Mouse (Mus musculus) right cerebral cortex, postnatal 4 days (tissue): ENCODE measurements around the gene Cog3.

Source experiments
- DNase-seq: peaks from one replicate; pipeline ENCODE4 v3.0.0-alpha.2; 2022

The Cog3 gene

DNA sequence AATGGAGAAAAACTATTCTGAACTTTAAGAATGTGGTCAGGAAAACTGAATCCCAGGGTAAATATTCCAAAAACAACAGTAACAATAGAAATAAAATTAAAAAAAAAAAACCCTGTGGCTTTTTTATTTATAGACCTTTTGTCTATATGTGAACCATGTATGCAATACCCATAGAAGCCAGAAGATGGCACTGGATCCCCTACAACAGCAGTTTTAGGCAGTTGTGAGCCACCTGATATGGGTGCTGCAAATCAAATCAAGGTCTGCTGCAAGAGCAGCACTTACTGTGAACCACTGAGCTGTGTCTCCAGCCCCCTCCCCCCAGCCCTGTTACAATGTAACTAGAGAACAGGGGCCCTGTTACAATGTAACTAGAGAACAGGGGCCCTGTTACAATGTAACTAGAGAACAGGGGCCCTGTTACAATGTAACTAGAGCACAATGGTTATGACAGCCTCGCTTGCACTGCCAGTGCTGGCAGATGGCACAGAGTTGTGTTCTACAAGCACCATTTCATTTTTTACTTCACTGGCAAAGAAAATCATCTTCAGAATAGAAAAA, 85.2 kb downstream of the Cog3 start:
- no peak for DNase-seq

GRCm38 (mm10) chr14:75665430-75666180, 88.7 kb downstream of the Cog3 start:
- DNase-seq: no peak

- no peak for DNase-seq
Observed at GRCm38 (mm10) chr14:75661548-75661947, 92.8 kb downstream of the Cog3 start.

- no peak for DNase-seq
Observed at GRCm38 (mm10) chr14:75660936-75661335, 93.4 kb downstream of the Cog3 start.
